Mouse (Mus musculus) ES-E14 (cell line): ENCODE data around the gene Rdh12.

Experiments
- CHD2 ChIP-seq: IDR thresholded peaks from 2 replicates; pipeline ENCODE4 v1.6.1; 2014; ENCODE audit warnings: mild to moderate bottlenecking, low read depth, low read length, inconsistent platforms
- HCFC1 ChIP-seq: IDR thresholded peaks from 2 replicates; pipeline ENCODE4 v1.6.1; 2012; ENCODE audit warnings: low read length, inconsistent platforms, borderline replicate concordance; ENCODE audit not compliant: insufficient read depth
- MAFK ChIP-seq: IDR thresholded peaks from 2 replicates; pipeline ENCODE4 v1.6.1; 2014; ENCODE audit warnings: mild to moderate bottlenecking, low read depth, low read length, inconsistent platforms; ENCODE audit not compliant: insufficient read depth
- ZC3H11A ChIP-seq: IDR thresholded peaks from 2 replicates; pipeline ENCODE4 v1.6.1; 2012; ENCODE audit warnings: low read depth, mild to moderate bottlenecking, inconsistent platforms, low read length, borderline replicate concordance
- ZNF384 ChIP-seq: IDR thresholded peaks from 2 replicates; pipeline ENCODE4 v1.6.1; 2012; ENCODE audit warnings: low read depth, low read length, inconsistent platforms

- TF ChIP-seq CHD2 (no peak), HCFC1 (no peak), ZNF384 (no peak), ZC3H11A (no peak), MAFK (no peak)
Observed at GRCm38 (mm10) chr12:79197105-79197504, 11.6 kb upstream of the Rdh12 start.
